Mouse (Mus musculus) brain, adult 2 months (tissue): ENCODE results near the gene Dscaml1.

Experiments used
- DNase-seq: peaks from one replicate; pipeline ENCODE4 v3.0.0; 2011; ENCODE audit warnings: low read depth, low spot score

Dscaml1 gene

GRCm38 (mm10) chr9:45507482-45507881 is 81.1 kb downstream of the Dscaml1 start:
- DNase-seq = peak; percentile 40

- DNase-seq = peak; percentile 54
Measured at GRCm38 (mm10) chr9:45510806-45511546, 84.5 kb downstream of the Dscaml1 start.

- DNase-seq = peak; percentile 89
Measured at GRCm38 (mm10) chr9:45517993-45518705, 91.7 kb downstream of the Dscaml1 start.

- DNase-seq = peak; percentile 72
Measured at GRCm38 (mm10) chr9:45519841-45520240, 93.4 kb downstream of the Dscaml1 start.

GRCm38 (mm10) chr9:45522866-45523265 is 96.4 kb downstream of the Dscaml1 start:
- DNase-seq = no peak

- DNase-seq = no peak
Measured at GRCm38 (mm10) chr9:45524505-45524904, 98.1 kb downstream of the Dscaml1 start.

GRCm38 (mm10) chr9:45533253-45533652 is 106.8 kb downstream of the Dscaml1 start:
- DNase-seq = no peak

GRCm38 (mm10) chr9:45534472-45534988 is 108.1 kb downstream of the Dscaml1 start:
- DNase-seq = peak; percentile 69

GRCm38 (mm10) chr9:45537649-45538048 is 111.2 kb downstream of the Dscaml1 start:
- DNase-seq = peak; percentile 77

- DNase-seq = peak; percentile 86
Measured at GRCm38 (mm10) chr9:45539265-45540044, 113.0 kb downstream of the Dscaml1 start.

GRCm38 (mm10) chr9:45546024-45546638 is 119.7 kb downstream of the Dscaml1 start:
- peak; percentile 86 for DNase-seq

GRCm38 (mm10) chr9:45546902-45547578 is 120.6 kb downstream of the Dscaml1 start:
- no peak for DNase-seq

GRCm38 (mm10) chr9:45549796-45550195 is 123.4 kb downstream of the Dscaml1 start:
- no peak for DNase-seq

- DNase-seq = no peak
Measured at GRCm38 (mm10) chr9:45550210-45550609, 123.8 kb downstream of the Dscaml1 start.

- peak; percentile 88 for DNase-seq
Measured at GRCm38 (mm10) chr9:45550662-45551061, 124.2 kb downstream of the Dscaml1 start.

- DNase-seq = peak; percentile 79
Measured at GRCm38 (mm10) chr9:45555036-45555826, 128.8 kb downstream of the Dscaml1 start.

- DNase-seq = no peak
Measured at GRCm38 (mm10) chr9:45556882-45557281, 130.5 kb downstream of the Dscaml1 start.

- DNase-seq = peak; percentile 87
Measured at GRCm38 (mm10) chr9:45560987-45561386, 134.6 kb downstream of the Dscaml1 start.

- DNase-seq = no peak
Measured at GRCm38 (mm10) chr9:45566843-45567578, 140.6 kb downstream of the Dscaml1 start.
